Mouse (Mus musculus): Measurements from ENCODE around the gene Stxbp6.

DNA sequence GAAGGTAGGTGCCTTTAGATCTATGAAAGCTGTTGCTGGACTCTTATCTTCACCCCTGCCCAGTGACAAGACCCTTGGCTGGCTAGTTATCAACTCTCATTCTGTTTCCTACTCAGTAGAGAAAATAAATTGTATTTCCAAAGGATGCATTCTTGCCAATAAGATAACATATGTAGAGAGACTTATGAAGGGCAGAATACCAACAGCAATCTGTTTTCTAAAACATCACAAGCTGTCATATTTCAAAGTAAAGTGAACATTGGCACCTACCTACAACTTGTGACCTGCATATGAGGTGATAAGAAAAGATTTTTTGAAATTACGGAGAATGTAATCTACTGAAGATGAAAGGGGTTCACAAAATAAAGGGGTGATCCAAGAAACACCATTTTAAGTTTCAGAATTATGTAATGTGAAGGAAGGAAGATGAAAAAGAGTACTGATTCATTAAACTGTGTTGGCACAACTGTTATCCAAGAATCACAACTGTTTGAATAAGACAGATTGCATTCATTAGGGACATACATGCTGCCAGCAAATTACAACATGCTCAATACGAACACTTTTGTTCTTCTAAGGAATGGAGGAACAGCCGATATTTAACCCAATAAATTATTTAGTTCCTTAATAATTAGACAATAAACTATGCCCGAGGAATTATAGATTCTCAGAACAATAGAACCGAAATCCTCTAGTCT is 175.2 kb downstream of the Stxbp6 start:
- TF ChIP-seq CTCF (IDR thresholded peaks at IDR 0.05; ENCODE audit: control insufficient read depth, insufficient read depth, insufficient replicate concordance, low read depth, low read length) (no peak), POLR2A (IDR thresholded peaks at IDR 0.05; ENCODE audit: control insufficient read depth, low read depth, low read length) (no peak)

Data from testis, adult 2 months (tissue).